Mouse (Mus musculus): ENCODE measurements around the gene Fgfr2. TPM values are rescaled to one million over a fixed set of nuclear protein-coding genes. Genes with fewer than 3 reads are reported as not detected.

Fgfr2 gene
- polyA plus RNA-seq, 1 experiment from 2014 or later: 123 TPM

GRCm38 (mm10) chr7:130291179-130291578 lies 2832.0 kb downstream of the Fgfr2 start:
- Histone ChIP-seq H3K9me3 (no peaks in the 10 kb centered on the region), H3K27ac (no peak overlapping the region), H3K27me3 (no peaks in the 10 kb centered on the region), H3K9ac (no peak overlapping the region), H3K36me3 (no peaks in the 10 kb centered on the region), H3K4me2 (replicated peaks) (no peak overlapping the region), H3K4me1 (peaks cover 45% of the 10 kb centered on the region), H3K4me3 (no peak overlapping the region)
- ATAC-seq (ENCODE audit: low FRiP score, low read depth): no peak
- WGBS: 83% methylated on average over 6 of the region's 6 CpGs

GRCm38 (mm10) chr7:130289428-130289790 lies 2833.7 kb downstream of the Fgfr2 start:
- peak overlapping the region; percentile 21; the same call in 1 of the 2 replicates for H3K9ac ChIP-seq
- no peaks in the 10 kb centered on the region for H3K36me3 ChIP-seq
- WGBS: 39% methylated on average over 9 of the region's 9 CpGs
- H3K27ac ChIP-seq: peak overlapping the region; percentile 75
- no peak for ATAC-seq (ENCODE audit: low FRiP score, low read depth)
- no peaks in the 10 kb centered on the region for H3K9me3 ChIP-seq
- peak overlapping the region; percentile 42 for H3K4me2 ChIP-seq (replicated peaks)
- H3K4me3 ChIP-seq: no peak overlapping the region
- H3K27me3 ChIP-seq: no peaks in the 10 kb centered on the region
- peaks cover 45% of the 10 kb centered on the region for H3K4me1 ChIP-seq

- no peaks in the 10 kb centered on the region for H3K36me3 ChIP-seq
- peaks cover 45% of the 10 kb centered on the region for H3K4me1 ChIP-seq
- peak; percentile 57; the same call in 1 of the 2 replicates for ATAC-seq (ENCODE audit: low FRiP score, low read depth)
- WGBS: 25% methylated on average over 11 of the region's 11 CpGs
- H3K4me3 ChIP-seq: no peak overlapping the region
- no peaks in the 10 kb centered on the region for H3K27me3 ChIP-seq
- peak overlapping the region; percentile 42 for H3K4me2 ChIP-seq (replicated peaks)
- peak overlapping the region; percentile 75 for H3K27ac ChIP-seq
- H3K9me3 ChIP-seq: no peaks in the 10 kb centered on the region
- no peak overlapping the region for H3K9ac ChIP-seq
Measured at GRCm38 (mm10) chr7:130288719-130289427, 2834.3 kb downstream of the Fgfr2 start.

DNA sequence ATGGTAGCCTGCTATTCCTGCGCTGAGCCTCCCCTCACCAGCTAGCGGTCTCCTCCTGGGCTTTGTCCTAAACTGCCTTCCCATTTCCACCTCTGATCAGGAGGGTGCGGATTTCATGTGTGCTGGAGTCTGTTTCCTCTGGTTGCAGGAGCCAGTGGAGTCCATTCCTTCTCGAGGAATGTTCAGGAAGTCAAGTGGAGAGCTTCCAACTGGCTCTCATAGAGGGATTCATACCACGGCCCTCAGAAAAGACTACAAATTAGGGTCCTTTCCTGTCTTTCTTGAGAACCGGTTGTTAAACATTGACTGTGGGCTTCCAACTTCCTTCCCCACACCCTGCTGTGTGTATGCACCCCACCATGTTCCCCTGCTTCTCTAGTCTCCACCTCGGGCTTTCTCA lies 2834.9 kb downstream of the Fgfr2 start:
- Histone ChIP-seq H3K9me3 (no peaks in the 10 kb centered on the region), H3K4me2 (replicated peaks) (peak overlapping the region; percentile 42), H3K36me3 (no peaks in the 10 kb centered on the region), H3K4me1 (peaks cover 45% of the 10 kb centered on the region), H3K27ac (peak overlapping the region; percentile 75), H3K4me3 (no peak overlapping the region), H3K27me3 (no peaks in the 10 kb centered on the region), H3K9ac (no peak overlapping the region)
- 35% methylated on average over 7 of the region's 7 CpGs for WGBS
- 0 out of 2 replicates have a peak, but pooled peaks have one; percentile 25 for ATAC-seq (ENCODE audit: low FRiP score, low read depth)

DNA sequence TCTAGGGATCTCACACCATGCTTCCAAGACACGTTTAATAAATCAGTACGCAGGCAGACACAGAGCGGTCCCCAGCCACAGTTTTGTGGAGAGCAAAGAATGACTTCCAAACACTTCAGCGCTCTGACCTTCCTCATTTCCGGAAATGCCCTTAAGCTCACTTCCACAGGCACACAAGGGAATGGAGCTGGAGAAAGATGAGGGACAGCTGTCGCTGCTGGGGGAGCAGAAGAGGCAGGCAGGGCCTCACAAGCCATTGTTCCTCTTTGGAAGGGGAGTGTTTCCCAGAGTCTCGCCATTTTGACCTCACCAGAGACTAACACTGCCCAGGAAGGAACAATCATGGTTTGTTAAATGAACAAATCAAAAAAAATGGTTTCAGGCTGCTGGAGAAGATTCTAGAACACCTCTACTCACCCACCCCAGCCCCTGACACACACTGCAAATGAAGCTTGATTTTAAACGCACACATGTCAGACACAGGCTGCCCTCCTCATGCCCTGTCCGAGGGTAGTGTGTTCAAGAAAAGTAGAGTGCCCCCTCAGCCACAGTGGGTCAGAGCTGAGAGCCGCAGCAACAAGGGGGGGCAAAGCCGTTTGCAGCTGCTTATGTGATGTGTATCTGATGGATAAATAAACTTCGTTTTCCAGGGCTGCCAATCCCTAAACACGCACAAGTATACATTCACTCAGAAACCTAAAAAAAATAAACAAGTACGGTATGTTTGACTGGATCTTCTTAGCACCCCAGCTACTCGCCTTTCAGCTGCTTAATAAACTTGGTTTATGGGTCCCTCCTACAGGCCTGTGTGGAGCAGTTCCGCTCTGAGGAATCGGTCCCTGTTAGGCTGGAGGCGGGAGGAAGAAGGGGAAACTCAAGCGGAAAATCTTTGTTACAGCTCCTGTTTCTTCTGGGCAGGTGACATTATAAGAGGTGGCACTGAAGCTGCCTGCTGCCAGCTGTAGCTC lies 2844.1 kb downstream of the Fgfr2 start:
- Histone ChIP-seq H3K4me1 (peaks cover 28% of the 10 kb centered on the region), H3K27me3 (no peaks in the 10 kb centered on the region), H3K9me3 (no peaks in the 10 kb centered on the region), H3K4me2 (replicated peaks) (no peak overlapping the region; the same call in 1 of the 2 replicates), H3K27ac (peak overlapping the region; percentile 44; the same call in 1 of the 2 replicates), H3K9ac (no peak overlapping the region), H3K36me3 (no peaks in the 10 kb centered on the region), H3K4me3 (no peak overlapping the region)
- WGBS: 33% methylated on average over 19 of the region's 19 CpGs
- ATAC-seq (ENCODE audit: low FRiP score, low read depth): peak; percentile 28; the same call in 1 of the 2 replicates

DNA sequence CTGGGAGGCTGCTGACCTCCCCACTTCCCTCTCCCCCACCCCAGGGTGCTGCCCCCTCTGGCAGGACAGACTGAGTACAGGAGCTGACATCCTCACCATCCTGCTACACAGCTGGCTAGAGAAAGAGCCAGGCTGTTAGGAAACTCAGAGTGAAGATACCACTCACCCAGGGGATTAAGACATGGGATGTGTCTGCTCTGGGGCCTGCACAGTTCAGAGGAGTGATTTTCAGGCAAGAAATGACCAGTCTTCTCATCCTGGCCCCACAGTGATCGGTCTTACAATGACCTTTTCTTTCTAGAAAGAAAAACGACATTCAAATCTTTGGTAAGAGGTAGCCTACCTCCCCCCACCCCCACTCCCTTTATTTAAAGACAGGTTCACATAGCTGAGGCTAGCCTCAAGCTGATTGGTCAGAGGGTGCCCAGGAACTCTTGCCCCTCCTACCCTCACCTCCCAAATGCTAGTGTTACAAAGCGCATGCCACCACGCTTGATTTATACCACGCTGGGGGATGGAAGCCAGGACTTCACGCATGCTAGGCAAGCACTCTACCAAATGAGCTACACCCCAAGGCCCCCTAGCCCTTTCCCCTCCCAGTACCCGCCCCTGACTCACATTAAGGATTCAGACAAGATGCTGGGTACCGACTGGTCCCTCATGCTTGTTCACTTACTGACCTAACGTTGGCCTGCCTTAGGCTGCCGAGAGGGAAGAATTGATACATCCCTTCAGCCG lies 2845.0 kb downstream of the Fgfr2 start:
- H3K4me1 ChIP-seq: peaks cover 31% of the 10 kb centered on the region
- no peak overlapping the region for H3K9ac ChIP-seq
- no peaks in the 10 kb centered on the region for H3K27me3 ChIP-seq
- 36% methylated on average over 11 of the region's 11 CpGs for WGBS
- no peak overlapping the region for H3K4me3 ChIP-seq
- no peak overlapping the region; the same call in 1 of the 2 replicates for H3K27ac ChIP-seq
- ATAC-seq (ENCODE audit: low FRiP score, low read depth): peak; percentile 34; the same call in 1 of the 2 replicates
- H3K4me2 ChIP-seq (replicated peaks): no peak overlapping the region
- H3K36me3 ChIP-seq: no peaks in the 10 kb centered on the region
- H3K9me3 ChIP-seq: no peaks in the 10 kb centered on the region

DNA sequence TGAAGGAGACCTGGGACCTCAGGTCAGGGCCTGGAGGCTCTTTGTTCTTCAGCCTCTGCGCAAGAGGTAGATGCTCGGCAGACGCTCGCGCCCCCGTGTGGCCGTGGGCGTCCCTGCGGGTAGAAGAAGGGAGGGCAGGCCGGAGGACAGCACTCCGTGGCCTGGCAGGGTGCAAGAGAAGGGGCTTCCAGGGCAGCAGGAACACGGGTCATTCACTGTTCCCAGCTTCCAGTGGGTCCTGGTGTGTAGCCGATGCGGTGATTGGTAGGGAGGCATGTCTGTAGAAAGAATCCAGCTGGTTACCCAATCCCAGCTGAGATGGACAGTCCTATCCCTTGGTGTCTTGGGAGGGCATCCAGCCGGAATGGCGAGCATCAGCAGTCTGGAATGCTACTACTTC lies 2849.9 kb downstream of the Fgfr2 start:
- no peaks in the 10 kb centered on the region for H3K36me3 ChIP-seq
- no peak overlapping the region for H3K27ac ChIP-seq
- H3K27me3 ChIP-seq: peaks cover 14% of the 10 kb centered on the region
- 16% methylated on average over 16 of the region's 16 CpGs for WGBS
- H3K4me3 ChIP-seq: no peak overlapping the region
- peaks cover 23% of the 10 kb centered on the region for H3K4me1 ChIP-seq
- no peaks in the 10 kb centered on the region for H3K9me3 ChIP-seq
- no peak overlapping the region for H3K4me2 ChIP-seq (replicated peaks)
- peak; percentile 51; the same call in 1 of the 2 replicates for ATAC-seq (ENCODE audit: low FRiP score, low read depth)
- H3K9ac ChIP-seq: no peak overlapping the region

- H3K4me2 ChIP-seq (replicated peaks): no peak overlapping the region
- no peak overlapping the region for H3K27ac ChIP-seq
- no peak overlapping the region for H3K4me3 ChIP-seq
- peaks cover 23% of the 10 kb centered on the region for H3K4me1 ChIP-seq
- no peak overlapping the region for H3K9ac ChIP-seq
- no peaks in the 10 kb centered on the region for H3K9me3 ChIP-seq
- H3K27me3 ChIP-seq: peaks cover 16% of the 10 kb centered on the region
- 82% methylated on average over 5 of the region's 5 CpGs for WGBS
- no peaks in the 10 kb centered on the region for H3K36me3 ChIP-seq
- no peak for ATAC-seq (ENCODE audit: low FRiP score, low read depth)
Measured at GRCm38 (mm10) chr7:130270807-130271206, 2852.3 kb downstream of the Fgfr2 start.

DNA sequence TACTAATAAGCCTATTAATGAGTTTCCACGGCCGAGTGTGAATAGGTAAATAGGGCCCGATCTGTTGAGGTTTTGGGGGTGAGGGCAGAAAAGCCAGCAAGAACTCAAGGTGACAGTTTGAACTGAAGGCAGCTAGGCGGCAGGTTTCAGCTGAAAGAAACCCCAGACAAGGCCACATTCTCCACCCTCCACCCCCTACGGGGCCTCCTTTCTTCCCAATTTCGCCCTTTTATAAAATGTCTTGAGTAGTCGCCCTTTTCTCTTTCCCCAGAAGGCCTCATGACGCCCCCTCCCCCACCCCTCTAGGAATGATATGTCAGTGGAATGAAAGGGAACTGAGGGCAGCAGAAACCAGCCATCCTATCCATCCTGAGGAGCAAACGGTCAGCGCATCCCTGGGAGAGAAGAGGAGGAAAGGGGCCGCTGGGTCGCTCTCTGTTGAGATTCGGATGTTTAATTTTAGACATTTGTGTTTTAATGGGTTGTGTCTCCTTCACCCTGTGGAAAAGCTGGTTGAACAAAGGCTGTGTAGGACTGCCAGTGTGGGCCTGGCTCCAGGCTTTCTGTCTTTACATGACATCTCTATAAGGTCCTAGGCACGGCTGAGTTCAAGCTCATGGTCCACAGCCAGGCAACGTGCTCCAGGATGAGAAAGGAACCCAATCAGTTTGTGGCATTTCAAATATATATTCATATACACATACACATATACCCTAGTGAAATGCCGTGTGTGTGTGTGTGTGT lies 2853.9 kb downstream of the Fgfr2 start:
- Histone ChIP-seq H3K9me3 (no peaks in the 10 kb centered on the region), H3K27ac (peak overlapping the region; percentile 33; the same call in 1 of the 2 replicates), H3K4me2 (replicated peaks) (0 out of 2 replicates have a peak overlapping the region, but pooled peaks have one; percentile 14), H3K4me3 (no peak overlapping the region), H3K36me3 (no peaks in the 10 kb centered on the region), H3K4me1 (peaks cover 26% of the 10 kb centered on the region), H3K9ac (no peak overlapping the region), H3K27me3 (peaks cover 16% of the 10 kb centered on the region)
- 52% methylated on average over 16 of the region's 16 CpGs for whole genome bisulfite sequencing
- ATAC-seq (ENCODE audit: low FRiP score, low read depth): no peak

GRCm38 (mm10) chr7:130267099-130267498 lies 2856.1 kb downstream of the Fgfr2 start:
- H3K4me2 ChIP-seq (replicated peaks): peak overlapping the region; percentile 77; the same call in 1 of the 2 replicates
- WGBS: 40% methylated on average over 5 of the region's 5 CpGs
- H3K4me3 ChIP-seq: no peak overlapping the region
- H3K36me3 ChIP-seq: no peaks in the 10 kb centered on the region
- H3K9me3 ChIP-seq: no peaks in the 10 kb centered on the region
- no peak overlapping the region for H3K9ac ChIP-seq
- peaks cover 34% of the 10 kb centered on the region for H3K4me1 ChIP-seq
- no peak for ATAC-seq (ENCODE audit: low FRiP score, low read depth)
- peaks cover 16% of the 10 kb centered on the region for H3K27me3 ChIP-seq
- no peak overlapping the region for H3K27ac ChIP-seq

GRCm38 (mm10) chr7:130266166-130266490 lies 2857.0 kb downstream of the Fgfr2 start:
- WGBS: under 1% methylated on average over 51 of the region's 52 CpGs
- Histone ChIP-seq H3K9ac (peak overlapping the region; percentile 94), H3K4me3 (peak overlapping the region; percentile 74), H3K27ac (peak overlapping the region; percentile 96), H3K36me3 (peaks cover 7% of the 10 kb centered on the region), H3K4me2 (replicated peaks) (peak overlapping the region; percentile 77), H3K4me1 (peaks cover 44% of the 10 kb centered on the region), H3K27me3 (peaks cover 17% of the 10 kb centered on the region), H3K9me3 (no peaks in the 10 kb centered on the region)
- peak; percentile 90 for ATAC-seq (ENCODE audit: low FRiP score, low read depth)
